Mouse (Mus musculus): ENCODE results near the gene Hypk. TPM values are rescaled to one million over a fixed set of nuclear protein-coding genes. Genes with fewer than 3 reads are reported as not detected.
"Not testable (repeated sequence)": the region's sequence is repeated elsewhere in the genome, so short reads cannot be mapped to it uniquely, and the experiment has no call there.

Hypk gene
- polyA plus RNA-seq, 1 experiment from 2014 or later = 124 TPM

DNA sequence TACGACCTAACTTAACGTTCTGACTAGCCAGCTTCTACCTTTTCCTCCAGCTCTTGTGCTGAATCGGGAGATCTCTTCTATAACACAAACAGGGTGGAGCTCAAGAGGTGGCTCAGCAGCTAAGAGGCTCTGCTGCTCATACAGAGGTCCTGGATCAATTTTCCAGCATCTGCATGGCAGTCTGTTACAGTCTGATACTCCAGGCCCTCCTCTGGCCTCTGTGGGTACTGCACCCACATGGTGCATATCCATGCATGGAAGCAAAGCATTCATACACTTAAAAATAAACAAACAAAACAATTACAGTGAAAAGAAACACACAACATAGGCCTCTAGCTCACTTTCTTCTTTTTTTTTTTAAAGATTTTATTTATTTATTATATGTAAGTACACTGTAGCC is 19.7 kb downstream of the Hypk start:
- not testable (repeated sequence) for H3K9ac ChIP-seq (ENCODE audit: low read depth, low read length); H3K27me3 ChIP-seq (ENCODE audit: control insufficient read depth, insufficient read depth, low read length); H3K27ac ChIP-seq (ENCODE audit: low read depth, low read length); H3K9me3 ChIP-seq (replicated peaks; ENCODE audit: control insufficient read depth, low read length); H3K4me1 ChIP-seq (ENCODE audit: control insufficient read depth, insufficient read depth, low read length); ATAC-seq (replicated peaks; ENCODE audit: insufficient number of reproducible peaks, low FRiP score, low TSS enrichment); H3K4me3 ChIP-seq (ENCODE audit: low read depth, low read length); H3K4me2 ChIP-seq; H3K36me3 ChIP-seq (ENCODE audit: control insufficient read depth, insufficient read depth, low read length)
- 98% methylated on average over 3 of the region's 3 CpGs for WGBS (ENCODE audit: insufficient replicate concordance)

DNA sequence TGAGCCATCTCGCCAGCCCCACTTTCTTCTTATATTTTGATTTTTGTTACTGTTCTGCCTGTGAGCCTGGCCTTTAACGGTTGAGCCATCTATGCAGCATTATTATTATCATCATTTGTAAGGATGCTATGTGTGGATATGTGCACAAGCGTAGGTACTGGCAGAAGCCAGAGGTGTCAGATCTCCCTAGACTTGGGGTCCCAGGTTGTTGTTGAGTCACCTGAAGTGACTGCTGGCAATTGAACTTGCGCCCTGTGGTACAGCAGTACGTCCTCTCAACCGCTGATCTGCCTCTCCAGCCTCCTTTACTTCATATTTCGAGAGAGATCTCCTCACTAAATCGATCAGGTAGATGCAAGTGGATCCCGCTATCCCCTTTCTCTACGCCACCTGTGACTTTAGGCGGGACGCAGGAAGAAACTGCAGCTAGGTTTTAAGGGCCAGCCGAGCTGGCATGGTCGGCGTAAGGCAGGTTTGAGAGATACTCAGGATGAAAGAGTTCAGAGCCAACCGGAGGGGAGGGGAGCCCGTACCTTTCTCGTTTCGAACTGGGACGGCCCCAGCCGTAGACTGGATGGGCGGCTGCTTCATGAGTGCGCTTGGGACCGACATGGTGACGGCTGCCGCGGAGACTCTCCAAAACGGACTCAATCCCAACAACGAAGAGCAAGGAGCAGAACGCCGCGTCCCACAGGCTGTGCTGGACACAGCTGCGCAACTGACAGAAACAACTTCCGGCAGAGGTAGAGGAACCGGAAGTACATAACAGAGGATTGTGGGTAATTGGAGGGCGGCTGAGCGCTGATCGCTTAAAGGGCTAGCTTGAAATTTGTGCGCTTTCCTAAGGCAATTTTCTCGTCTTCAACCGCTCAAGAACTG is 20.4 kb downstream of the Hypk start, which contains the start of gene Mfap1b:
TSS of gene Mfap1b (minus strand) at position 767 of the 879 bp plus-strand sequence.
- Histone ChIP-seq H3K4me2 (peak within 1 kb of the TSS; percentile 71), H3K27ac (ENCODE audit: low read depth, low read length) (peak within 1 kb of the TSS; percentile 70), H3K4me3 (ENCODE audit: low read depth, low read length) (peak within 1 kb of the TSS; percentile 66), H3K9ac (ENCODE audit: low read depth, low read length) (peak within 1 kb of the TSS; percentile 70)
- H3K27me3 ChIP-seq (ENCODE audit: control insufficient read depth, insufficient read depth, low read length); H3K9me3 ChIP-seq (replicated peaks; ENCODE audit: control insufficient read depth, low read length); H3K36me3 ChIP-seq (ENCODE audit: control insufficient read depth, insufficient read depth, low read length); H3K4me1 ChIP-seq (ENCODE audit: control insufficient read depth, insufficient read depth, low read length): not testable (repeated sequence)
- ATAC-seq (replicated peaks; ENCODE audit: insufficient number of reproducible peaks, low FRiP score, low TSS enrichment) = peak; percentile 80
- WGBS (ENCODE audit: insufficient replicate concordance) = 5% methylated on average over 38 of the region's 41 CpGs

DNA sequence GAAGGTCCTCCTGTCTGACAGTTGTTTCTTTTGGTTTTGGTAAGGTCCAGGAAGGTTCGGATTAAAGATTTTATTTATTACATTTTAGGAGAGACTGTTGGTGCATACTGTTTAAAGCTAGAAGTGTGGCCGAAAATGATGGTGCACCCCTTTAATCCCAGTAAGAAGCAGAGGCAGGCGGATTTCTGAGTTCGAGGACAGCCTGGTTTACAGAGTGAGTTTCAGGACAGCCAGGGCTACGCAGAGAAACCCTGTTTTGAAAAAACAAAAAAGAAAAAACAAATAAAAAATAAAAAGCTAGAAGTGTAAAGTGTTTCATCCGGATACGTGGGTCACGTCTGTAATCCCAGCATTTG is 21.1 kb downstream of the Hypk start:
- 31% methylated on average over 8 of the region's 8 CpGs for WGBS (ENCODE audit: insufficient replicate concordance)
- Histone ChIP-seq H3K36me3 (ENCODE audit: control insufficient read depth, insufficient read depth, low read length) (no peaks in the 10 kb centered on the region), H3K27me3 (ENCODE audit: control insufficient read depth, insufficient read depth, low read length) (no peaks in the 10 kb centered on the region), H3K4me1 (ENCODE audit: control insufficient read depth, insufficient read depth, low read length) (no peaks in the 10 kb centered on the region), H3K4me3 (ENCODE audit: low read depth, low read length) (peak overlapping the region; percentile 66), H3K9ac (ENCODE audit: low read depth, low read length) (peak overlapping the region; percentile 70), H3K27ac (ENCODE audit: low read depth, low read length) (peak overlapping the region; percentile 70), H3K9me3 (replicated peaks; ENCODE audit: control insufficient read depth, low read length) (no peaks in the 10 kb centered on the region), H3K4me2 (peak overlapping the region; percentile 71)
- ATAC-seq (replicated peaks; ENCODE audit: insufficient number of reproducible peaks, low FRiP score, low TSS enrichment) = no peak

- H3K27ac ChIP-seq (ENCODE audit: low read depth, low read length); H3K4me3 ChIP-seq (ENCODE audit: low read depth, low read length); H3K4me2 ChIP-seq; H3K9me3 ChIP-seq (replicated peaks; ENCODE audit: control insufficient read depth, low read length); ATAC-seq (replicated peaks; ENCODE audit: insufficient number of reproducible peaks, low FRiP score, low TSS enrichment); H3K36me3 ChIP-seq (ENCODE audit: control insufficient read depth, insufficient read depth, low read length); H3K9ac ChIP-seq (ENCODE audit: low read depth, low read length); H3K27me3 ChIP-seq (ENCODE audit: control insufficient read depth, insufficient read depth, low read length); H3K4me1 ChIP-seq (ENCODE audit: control insufficient read depth, insufficient read depth, low read length): not testable (repeated sequence)
- WGBS (ENCODE audit: insufficient replicate concordance) = 93% methylated on average over 2 of the region's 2 CpGs
Measured at GRCm38 (mm10) chr2:121475306-121475705, 22.2 kb downstream of the Hypk start.

GRCm38 (mm10) chr2:121477491-121478266 is 24.6 kb downstream of the Hypk start:
- H3K36me3 ChIP-seq (ENCODE audit: control insufficient read depth, insufficient read depth, low read length) = no peaks in the 10 kb centered on the region

GRCm38 (mm10) chr2:121480498-121480897 is 27.4 kb downstream of the Hypk start:
- ATAC-seq (replicated peaks; ENCODE audit: insufficient number of reproducible peaks, low FRiP score, low TSS enrichment) = no peak
- Histone ChIP-seq H3K4me1 (ENCODE audit: control insufficient read depth, insufficient read depth, low read length) (no peaks in the 10 kb centered on the region), H3K27me3 (ENCODE audit: control insufficient read depth, insufficient read depth, low read length) (no peaks in the 10 kb centered on the region), H3K9me3 (replicated peaks; ENCODE audit: control insufficient read depth, low read length) (no peaks in the 10 kb centered on the region), H3K4me2 (no peak overlapping the region), H3K36me3 (ENCODE audit: control insufficient read depth, insufficient read depth, low read length) (no peaks in the 10 kb centered on the region), H3K9ac (ENCODE audit: low read depth, low read length) (no peak overlapping the region), H3K4me3 (ENCODE audit: low read depth, low read length) (no peak overlapping the region), H3K27ac (ENCODE audit: low read depth, low read length) (no peak overlapping the region)
- WGBS (ENCODE audit: insufficient replicate concordance) = 60% methylated on average over 3 of the region's 3 CpGs

More at GRCm38 (mm10) chr2:121477491-121478266, 24.6 kb downstream of the Hypk start:
- Histone ChIP-seq H3K9ac (ENCODE audit: low read depth, low read length) (no peak overlapping the region), H3K4me3 (ENCODE audit: low read depth, low read length) (no peak overlapping the region), H3K4me1 (ENCODE audit: control insufficient read depth, insufficient read depth, low read length) (no peaks in the 10 kb centered on the region), H3K27me3 (ENCODE audit: control insufficient read depth, insufficient read depth, low read length) (no peaks in the 10 kb centered on the region), H3K4me2 (no peak overlapping the region), H3K27ac (ENCODE audit: low read depth, low read length) (no peak overlapping the region), H3K9me3 (replicated peaks; ENCODE audit: control insufficient read depth, low read length) (no peaks in the 10 kb centered on the region)
- ATAC-seq (replicated peaks; ENCODE audit: insufficient number of reproducible peaks, low FRiP score, low TSS enrichment) = no peak
- 68% methylated on average over 3 of the region's 3 CpGs for WGBS (ENCODE audit: insufficient replicate concordance)

DNA sequence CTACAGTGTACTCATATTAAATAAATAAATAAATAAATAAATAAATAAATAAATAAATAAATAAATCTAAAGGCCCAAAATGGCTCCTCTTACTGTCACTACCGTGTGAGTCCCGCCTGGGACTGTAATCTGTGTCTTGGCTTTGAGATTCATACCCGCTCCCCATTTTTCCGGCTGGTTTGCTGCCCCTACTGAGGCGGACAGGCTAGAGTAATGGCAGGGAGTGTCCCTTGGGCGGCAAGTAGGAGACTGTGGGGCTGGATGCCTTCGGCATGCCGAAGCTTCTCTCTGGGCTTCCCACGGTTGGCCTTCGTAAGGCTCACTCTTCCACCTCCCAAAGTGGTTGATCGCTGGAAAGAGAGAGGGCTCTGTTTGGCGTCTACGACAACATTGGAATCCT is 27.8 kb downstream of the Hypk start:
- ATAC-seq (replicated peaks; ENCODE audit: insufficient number of reproducible peaks, low FRiP score, low TSS enrichment); H3K27ac ChIP-seq (ENCODE audit: low read depth, low read length); H3K4me3 ChIP-seq (ENCODE audit: low read depth, low read length); H3K9me3 ChIP-seq (replicated peaks; ENCODE audit: control insufficient read depth, low read length); H3K4me2 ChIP-seq; H3K36me3 ChIP-seq (ENCODE audit: control insufficient read depth, insufficient read depth, low read length); H3K27me3 ChIP-seq (ENCODE audit: control insufficient read depth, insufficient read depth, low read length); H3K4me1 ChIP-seq (ENCODE audit: control insufficient read depth, insufficient read depth, low read length); H3K9ac ChIP-seq (ENCODE audit: low read depth, low read length): not testable (repeated sequence)
- WGBS (ENCODE audit: insufficient replicate concordance) = 78% methylated on average over 13 of the region's 13 CpGs

GRCm38 (mm10) chr2:121483576-121483975 is 30.5 kb downstream of the Hypk start:
- no peak overlapping the region for H3K9ac ChIP-seq (ENCODE audit: low read depth, low read length)
- H3K4me1 ChIP-seq (ENCODE audit: control insufficient read depth, insufficient read depth, low read length) = no peaks in the 10 kb centered on the region
- no peak overlapping the region for H3K4me3 ChIP-seq (ENCODE audit: low read depth, low read length)
- no peak overlapping the region for H3K4me2 ChIP-seq
- no peak for ATAC-seq (replicated peaks; ENCODE audit: insufficient number of reproducible peaks, low FRiP score, low TSS enrichment)
- no peaks in the 10 kb centered on the region for H3K9me3 ChIP-seq (replicated peaks; ENCODE audit: control insufficient read depth, low read length)
- WGBS (ENCODE audit: insufficient replicate concordance) = 77% methylated on average over 8 of the region's 8 CpGs
- no peaks in the 10 kb centered on the region for H3K27me3 ChIP-seq (ENCODE audit: control insufficient read depth, insufficient read depth, low read length)
- H3K27ac ChIP-seq (ENCODE audit: low read depth, low read length) = no peak overlapping the region
- H3K36me3 ChIP-seq (ENCODE audit: control insufficient read depth, insufficient read depth, low read length) = no peaks in the 10 kb centered on the region
